Comparison of ENCODE assay signal across 9 mouse cellular contexts in genomic region chr6:136449270-136449692, GRCm38 (mm10). TPM values are rescaled to one million over a fixed set of nuclear protein-coding genes. Genes with fewer than 3 reads are reported as not detected.
DNase-seq lines count a peak whose midpoint lies in the region; ATAC-seq and TF ChIP-seq lines count a peak whose summit lies in the region.
"Had no signal": no experiment of that assay in that cellular context is flagged by ENCODE, and none has a peak within 500 bp of the region (broad histone marks: within the 10 kb centered on the region; RNA-seq: fewer than 3 reads in every experiment).

No protein-coding gene starts in this region.

- no peaks in the 10 kb centered on the region for H3K79me2 ChIP-seq in heart, adult 2 months (replicated peaks; ENCODE audit: control insufficient read depth, insufficient read depth, low read length)

- peaks cover 2% of the 10 kb centered on the region for H3K4me1 ChIP-seq in heart, adult 2 months (ENCODE audit: control insufficient read depth, insufficient read depth, low read length)
- 0 out of 2 replicates have a peak, but pooled peaks cover 5% of the 10 kb centered on the region for H3K4me1 ChIP-seq in kidney, embryonic 14.5 days (ENCODE audit: control insufficient read depth, insufficient read depth, low read length)
- peaks cover 8% of the 10 kb centered on the region; the same call in 1 of the 2 replicates for H3K4me1 ChIP-seq in liver, embryonic 12.5 days
- no peaks in the 10 kb centered on the region for H3K4me1 ChIP-seq in forebrain, embryonic 16.5 days (replicated peaks; ENCODE audit: control insufficient read depth, insufficient read depth, low read length)

- 12% methylated on average over 9 of the region's 9 CpGs for WGBS in heart, adult 2 months
- 30% methylated on average over 9 of the region's 9 CpGs for WGBS in kidney, embryonic 14.5 days
- 14% methylated on average over 9 of the region's 9 CpGs for WGBS in liver, embryonic 12.5 days (ENCODE audit: insufficient replicate concordance)
- WGBS in forebrain, embryonic 16.5 days: 79% methylated on average over 9 of the region's 9 CpGs

- DNase-seq in spleen, adult 18-20 months: peak; percentile 53 to 57
- DNase-seq in spleen, adult 12 weeks (ENCODE audit: low spot score): no peak
- DNase-seq in heart, adult 2 months: peak; percentile 45 to 73
- peak; percentile 66 to 70 for DNase-seq in right cerebral cortex, postnatal 10 days (ENCODE audit: low spot score in 2 of 2)
- DNase-seq in cerebellum, adult 9-11 months: no peak

- peaks cover 13% of the 10 kb centered on the region; the same call in 1 of the 2 replicates for H3K9me3 ChIP-seq in kidney, embryonic 14.5 days (ENCODE audit: control insufficient read depth, low read length)
- H3K9me3 ChIP-seq in liver, embryonic 12.5 days (replicated peaks): peaks cover 9% of the 10 kb centered on the region
- peaks cover 12% of the 10 kb centered on the region for H3K9me3 ChIP-seq in forebrain, embryonic 16.5 days (ENCODE audit: control insufficient read depth, low read length)

- no peak for TF ChIP-seq POLR2A in heart, adult 2 months (IDR thresholded peaks at IDR 0.05; ENCODE audit: insufficient read depth, low read depth, low read length)

- no peak overlapping the region for H3K4me2 ChIP-seq in kidney, embryonic 14.5 days (replicated peaks; ENCODE audit: low read depth, low read length)
- H3K4me2 ChIP-seq in liver, embryonic 12.5 days: peak overlapping the region; percentile 17; the same call in 1 of the 2 replicates
- no peak overlapping the region for H3K4me2 ChIP-seq in forebrain, embryonic 16.5 days (ENCODE audit: low read length)

- H3K27me3 ChIP-seq in heart, adult 2 months (ENCODE audit: control insufficient read depth, insufficient read depth, low read length): no peaks in the 10 kb centered on the region
- H3K27me3 ChIP-seq in kidney, embryonic 14.5 days (ENCODE audit: control insufficient read depth, insufficient read depth, low read length): no peaks in the 10 kb centered on the region
- no peaks in the 10 kb centered on the region for H3K27me3 ChIP-seq in liver, embryonic 12.5 days (replicated peaks)
- no peaks in the 10 kb centered on the region for H3K27me3 ChIP-seq in forebrain, embryonic 16.5 days (replicated peaks; ENCODE audit: control insufficient read depth, insufficient read depth, low read length)

- H3K36me3 ChIP-seq in heart, adult 2 months (ENCODE audit: control insufficient read depth, insufficient read depth, low read length): no peaks in the 10 kb centered on the region
- H3K36me3 ChIP-seq in kidney, embryonic 14.5 days (ENCODE audit: control insufficient read depth, insufficient read depth, low read length): no peaks in the 10 kb centered on the region
- no peaks in the 10 kb centered on the region for H3K36me3 ChIP-seq in liver, embryonic 12.5 days
- no peaks in the 10 kb centered on the region for H3K36me3 ChIP-seq in forebrain, embryonic 16.5 days (ENCODE audit: control insufficient read depth, insufficient read depth)

- intact Hi-C loops in heart, adult 2 months (cut with DNase I): no loop called here

- H3K4me3 ChIP-seq in heart, adult 2 months: no peak overlapping the region
- H3K4me3 ChIP-seq in kidney, embryonic 14.5 days (ENCODE audit: low read length): no peak overlapping the region
- H3K4me3 ChIP-seq in liver, embryonic 12.5 days: no peak overlapping the region; the same call in 1 of the 2 replicates
- H3K4me3 ChIP-seq in forebrain, embryonic 16.5 days (replicated peaks; ENCODE audit: low read length): no peak overlapping the region

- no peak overlapping the region for H3K9ac ChIP-seq in heart, adult 2 months (ENCODE audit: low read depth, low read length)
- no peak overlapping the region for H3K9ac ChIP-seq in kidney, embryonic 14.5 days (ENCODE audit: low read depth, low read length)
- H3K9ac ChIP-seq in liver, embryonic 12.5 days: no peak overlapping the region
- no peak overlapping the region for H3K9ac ChIP-seq in forebrain, embryonic 16.5 days (replicated peaks; ENCODE audit: low read depth, low read length)

- TF ChIP-seq EP300 in heart, adult 2 months (IDR thresholded peaks at IDR 0.05; ENCODE audit: insufficient read depth, low read depth, low read length): no peak

- ATAC-seq in kidney, embryonic 14.5 days (ENCODE audit: low FRiP score, low TSS enrichment): peak; percentile 89
- peak; percentile 61 for ATAC-seq in liver, embryonic 12.5 days
- ATAC-seq in forebrain, embryonic 16.5 days: no peak

- no peak for TF ChIP-seq CTCF in heart, adult 2 months (IDR thresholded peaks at IDR 0.05)

- no peak overlapping the region; the same call in 1 of the 2 replicates for H3K27ac ChIP-seq in heart, adult 2 months
- H3K27ac ChIP-seq in kidney, embryonic 14.5 days (ENCODE audit: low read depth, low read length): 0 out of 2 replicates have a peak overlapping the region, but pooled peaks have one; percentile 37
- H3K27ac ChIP-seq in liver, embryonic 12.5 days: peak overlapping the region; percentile 27; the same call in 1 of the 2 replicates
- H3K27ac ChIP-seq in forebrain, embryonic 16.5 days (ENCODE audit: low read length): no peak overlapping the region

RNA-seq across cellular contexts. Expression of gene E330021D16Rik, which starts 33.9 kb away (rescaled TPM):
- total RNA-seq in heart, adult 2 months (2021): not detected
- not detected in 2 replicates for polyA plus RNA-seq in heart, adult 2 months (2012; rRNA removed)
- polyA plus RNA-seq in kidney, embryonic 14.5 days (2014; fragmentation: Nextera tagmentation; extraction: Ambion mirVana): 0.24 and 0.92 TPM in 2 replicates
- polyA plus RNA-seq in liver, embryonic 12.5 days (2016; fragmentation: Nextera tagmentation; extraction: Ambion mirVana): not detected in 2 replicates
- polyA plus RNA-seq in forebrain, embryonic 16.5 days (2015; fragmentation: Nextera tagmentation; extraction: Ambion mirVana): not detected in 2 replicates
- total RNA-seq: layer of hippocampus, postnatal 36 days had no signal

RNA-seq across cellular contexts. Expression of gene Atf7ip, which starts 56.7 kb away (rescaled TPM):
- 10 to 100 TPM; 73.1 to 88.0 TPM for total RNA-seq in heart, adult 2 months (2021)
- 21.4 and 31.7 TPM in 2 replicates for polyA plus RNA-seq in heart, adult 2 months (2012; rRNA removed)
- polyA plus RNA-seq in kidney, embryonic 14.5 days (2014; fragmentation: Nextera tagmentation; extraction: Ambion mirVana): 31.3 and 54.2 TPM in 2 replicates
- 23.2 and 24.8 TPM in 2 replicates for polyA plus RNA-seq in liver, embryonic 12.5 days (2016; fragmentation: Nextera tagmentation; extraction: Ambion mirVana)
- polyA plus RNA-seq in forebrain, embryonic 16.5 days (2015; fragmentation: Nextera tagmentation; extraction: Ambion mirVana): 49.2 and 50.9 TPM in 2 replicates

Comparison
In these comparisons a context has a peak if more than half of its experiments do, and no peak if none do; other contexts are left out.
1. DNase-seq: peak in spleen, adult 18-20 months (2 of 2), heart, adult 2 months (2 of 2) and right cerebral cortex, postnatal 10 days (2 of 2); none in spleen, adult 12 weeks (single experiment) and cerebellum, adult 9-11 months (single experiment).
2. H3K27ac ChIP-seq: peak in kidney, embryonic 14.5 days (single experiment) and liver, embryonic 12.5 days (single experiment); none in heart, adult 2 months (single experiment) and forebrain, embryonic 16.5 days (single experiment).